Mouse (Mus musculus) forebrain, embryonic 12.5 days (tissue): ENCODE measurements at regions not wholly inside any gene's neighbourhood (a gene's known extent, or its start where the extent isn't known, plus 50 kb on each side); places are given as distances from the start of the nearest gene placed in this dataset.

Source experiments
- ATAC-seq: fragments of 200-750 bp; cut with Nextera tagmentation; 2 replicates; pipeline ENCODE4 v1.8.0; 2017; ENCODE audit warnings: moderate TSS enrichment; ENCODE audit not compliant: low FRiP score
- H3K27ac ChIP-seq: fragments of 300-500 bp; sonication (generic); 2 replicates; pipeline ENCODE4 v1.5.1; 2016; ENCODE audit warnings: mild to moderate bottlenecking
- H3K27me3 ChIP-seq: fragments of 300-500 bp; sonication (generic); 2 replicates; pipeline ENCODE4 v1.6.1; 2016; ENCODE audit warnings: mild to moderate bottlenecking
- H3K36me3 ChIP-seq: fragments of 300-500 bp; sonication (generic); replicated peaks from 2 replicates; pipeline ENCODE4 v1.6.1; 2016; ENCODE audit warnings: mild to moderate bottlenecking
- H3K4me1 ChIP-seq: fragments of 300-500 bp; sonication (generic); 2 replicates; pipeline ENCODE4 v1.6.1; 2016
- H3K4me2 ChIP-seq: fragments of 300-500 bp; sonication (generic); 2 replicates; pipeline ENCODE4 v1.6.1; 2016; ENCODE audit warnings: mild to moderate bottlenecking, moderate library complexity
- H3K4me3 ChIP-seq: fragments of 300-500 bp; sonication (generic); replicated peaks from 2 replicates; pipeline ENCODE4 v1.5.1; 2016; ENCODE audit warnings: mild to moderate bottlenecking
- H3K9ac ChIP-seq: fragments of 300-500 bp; sonication (generic); 2 replicates; pipeline ENCODE4 v1.6.1; 2016; ENCODE audit warnings: mild to moderate bottlenecking
- H3K9me3 ChIP-seq: fragments of 300-500 bp; sonication (generic); 2 replicates; pipeline ENCODE4 v1.6.1; 2016
- WGBS: fragments of 180-500 bp; shearing (Covaris S2); methylation state at CpG from one replicate; pipeline ENCODE4 v1.1.7; 2016; 5-methylcytosine and 5-hydroxymethylcytosine counted together

- 0 out of 2 replicates have a peak, but pooled peaks have one; percentile 24 for ATAC-seq
- H3K4me2 ChIP-seq: no peak overlapping the region
- H3K27ac ChIP-seq: peak overlapping the region; percentile 61
- no peaks in the 10 kb centered on the region for H3K36me3 ChIP-seq
- no peak overlapping the region for H3K9ac ChIP-seq
- peaks cover 69% of the 10 kb centered on the region for H3K27me3 ChIP-seq
- H3K4me1 ChIP-seq: peaks cover 34% of the 10 kb centered on the region
- no peak overlapping the region for H3K4me3 ChIP-seq
- H3K9me3 ChIP-seq: no peaks in the 10 kb centered on the region
- WGBS: 8% methylated on average over 10 of the region's 10 CpGs
These were observed 168.0 kb downstream of the 3100002H09Rik start for GRCm38 (mm10) chr4:124442491-124443129.

- H3K27ac ChIP-seq: 0 out of 2 replicates have a peak overlapping the region, but pooled peaks have one; percentile 61
- 3% methylated on average over 15 of the region's 15 CpGs for WGBS
- H3K9me3 ChIP-seq: no peaks in the 10 kb centered on the region
- no peaks in the 10 kb centered on the region for H3K36me3 ChIP-seq
- H3K27me3 ChIP-seq: peaks cover 75% of the 10 kb centered on the region
- H3K9ac ChIP-seq: no peak overlapping the region
- H3K4me2 ChIP-seq: no peak overlapping the region
- H3K4me1 ChIP-seq: peaks cover 34% of the 10 kb centered on the region
- H3K4me3 ChIP-seq: no peak overlapping the region
- peak; percentile 61; the same call in 1 of the 2 replicates for ATAC-seq
These were observed 168.7 kb downstream of the 3100002H09Rik start for GRCm38 (mm10) chr4:124441737-124442487.

GRCm38 (mm10) chr4:124435040-124435434, 175.6 kb downstream of the 3100002H09Rik start:
- no peak overlapping the region for H3K9ac ChIP-seq
- H3K9me3 ChIP-seq: no peaks in the 10 kb centered on the region
- H3K27me3 ChIP-seq: peaks cover 47% of the 10 kb centered on the region
- ATAC-seq: no peak
- no peak overlapping the region for H3K27ac ChIP-seq
- no peak overlapping the region for H3K4me3 ChIP-seq
- WGBS: 29% methylated on average over 12 of the region's 12 CpGs
- peaks cover 21% of the 10 kb centered on the region for H3K4me1 ChIP-seq
- no peaks in the 10 kb centered on the region for H3K36me3 ChIP-seq
- H3K4me2 ChIP-seq: no peak overlapping the region

- Histone ChIP-seq H3K4me1 (peaks cover 21% of the 10 kb centered on the region), H3K27ac (no peak overlapping the region), H3K27me3 (peaks cover 40% of the 10 kb centered on the region), H3K4me2 (peak overlapping the region; percentile 43), H3K9ac (no peak overlapping the region), H3K4me3 (no peak overlapping the region), H3K36me3 (no peaks in the 10 kb centered on the region), H3K9me3 (no peaks in the 10 kb centered on the region)
- 13% methylated on average over 23 of the region's 25 CpGs for WGBS
- ATAC-seq: 0 out of 2 replicates have a peak, but pooled peaks have one; percentile 33
These were observed 176.3 kb downstream of the 3100002H09Rik start for GRCm38 (mm10) chr4:124434059-124435039.

GRCm38 (mm10) chr4:124433506-124433905, 177.1 kb downstream of the 3100002H09Rik start:
- Histone ChIP-seq H3K9ac (no peak overlapping the region), H3K27ac (no peak overlapping the region), H3K27me3 (peaks cover 38% of the 10 kb centered on the region), H3K4me3 (no peak overlapping the region), H3K4me2 (no peak overlapping the region), H3K36me3 (no peaks in the 10 kb centered on the region), H3K4me1 (peaks cover 21% of the 10 kb centered on the region), H3K9me3 (no peaks in the 10 kb centered on the region)
- WGBS: 75% methylated on average over 9 of the region's 9 CpGs
- ATAC-seq: no peak

- Histone ChIP-seq H3K4me3 (no peak overlapping the region), H3K27me3 (peaks cover 36% of the 10 kb centered on the region), H3K4me1 (peaks cover 21% of the 10 kb centered on the region), H3K36me3 (no peaks in the 10 kb centered on the region), H3K9ac (no peak overlapping the region), H3K9me3 (no peaks in the 10 kb centered on the region), H3K4me2 (no peak overlapping the region), H3K27ac (no peak overlapping the region)
- ATAC-seq: no peak
- WGBS: 86% methylated on average over 16 of the region's 16 CpGs
These were observed 179.4 kb downstream of the 3100002H09Rik start for GRCm38 (mm10) chr4:124431193-124431592.

GRCm38 (mm10) chr4:124428844-124429243, 181.8 kb downstream of the 3100002H09Rik start:
- peaks cover 33% of the 10 kb centered on the region for H3K27me3 ChIP-seq
- no peak overlapping the region for H3K4me2 ChIP-seq
- 95% methylated on average over 4 of the region's 4 CpGs for WGBS
- no peak overlapping the region for H3K4me3 ChIP-seq
- ATAC-seq: no peak
- no peaks in the 10 kb centered on the region for H3K9me3 ChIP-seq
- H3K9ac ChIP-seq: no peak overlapping the region
- no peak overlapping the region for H3K27ac ChIP-seq
- peaks cover 5% of the 10 kb centered on the region for H3K4me1 ChIP-seq
- no peaks in the 10 kb centered on the region for H3K36me3 ChIP-seq

GRCm38 (mm10) chr4:124422406-124422805, 188.2 kb downstream of the 3100002H09Rik start:
- Histone ChIP-seq H3K4me2 (no peak overlapping the region), H3K27ac (no peak overlapping the region), H3K9ac (no peak overlapping the region), H3K4me1 (no peaks in the 10 kb centered on the region; the same call in 1 of the 2 replicates), H3K9me3 (0 out of 2 replicates have a peak, but pooled peaks cover 3% of the 10 kb centered on the region), H3K27me3 (peaks cover 10% of the 10 kb centered on the region; the same call in 1 of the 2 replicates), H3K4me3 (no peak overlapping the region), H3K36me3 (no peaks in the 10 kb centered on the region)
- ATAC-seq: no peak
- WGBS: 83% methylated on average over 6 of the region's 6 CpGs

- Histone ChIP-seq H3K4me2 (no peak overlapping the region), H3K27me3 (no peaks in the 10 kb centered on the region), H3K9ac (no peak overlapping the region), H3K9me3 (0 out of 2 replicates have a peak, but pooled peaks cover 3% of the 10 kb centered on the region), H3K36me3 (no peaks in the 10 kb centered on the region), H3K4me1 (no peaks in the 10 kb centered on the region; the same call in 1 of the 2 replicates), H3K27ac (no peak overlapping the region), H3K4me3 (no peak overlapping the region)
- 43% methylated on average over 8 of the region's 8 CpGs for WGBS
- ATAC-seq: no peak
These were observed 192.2 kb downstream of the 3100002H09Rik start for GRCm38 (mm10) chr4:124418431-124418830.

- no peak for ATAC-seq
- Histone ChIP-seq H3K4me1 (no peaks in the 10 kb centered on the region; the same call in 1 of the 2 replicates), H3K9me3 (0 out of 2 replicates have a peak, but pooled peaks cover 3% of the 10 kb centered on the region), H3K4me2 (no peak overlapping the region), H3K27me3 (no peaks in the 10 kb centered on the region), H3K4me3 (no peak overlapping the region), H3K36me3 (no peaks in the 10 kb centered on the region), H3K9ac (no peak overlapping the region), H3K27ac (no peak overlapping the region)
- 81% methylated on average over 8 of the region's 8 CpGs for WGBS
These were observed 193.4 kb downstream of the 3100002H09Rik start for GRCm38 (mm10) chr4:124417176-124417575.

GRCm38 (mm10) chr4:124416266-124416665, 194.3 kb downstream of the 3100002H09Rik start:
- Histone ChIP-seq H3K4me1 (no peaks in the 10 kb centered on the region; the same call in 1 of the 2 replicates), H3K27ac (no peak overlapping the region), H3K9ac (no peak overlapping the region), H3K9me3 (0 out of 2 replicates have a peak, but pooled peaks cover 3% of the 10 kb centered on the region), H3K36me3 (no peaks in the 10 kb centered on the region), H3K4me3 (no peak overlapping the region), H3K27me3 (no peaks in the 10 kb centered on the region), H3K4me2 (no peak overlapping the region)
- WGBS: 91% methylated on average over 6 of the region's 6 CpGs
- ATAC-seq: no peak
